Mouse (Mus musculus) embryonic fibroblast, embryonic 13.5 days (primary cell): ENCODE results near the gene Tubg2. TPM values are rescaled to one million over a fixed set of nuclear protein-coding genes. Genes with fewer than 3 reads are reported as not detected.

Experiments used
- H3K27ac ChIP-seq: 2 replicates; pipeline ENCODE4 v1.5.1; 2012; ENCODE audit warnings: low read length, control low read depth, inconsistent platforms; ENCODE audit not compliant: insufficient read depth
- H3K4me1 ChIP-seq: 2 replicates; pipeline ENCODE4 v1.6.1; 2011; ENCODE audit warnings: low read length; ENCODE audit not compliant: control insufficient read depth, insufficient read depth
- H3K4me3 ChIP-seq: 2 replicates; pipeline ENCODE4 v1.5.1; 2011; ENCODE audit warnings: mild to moderate bottlenecking, control low read depth, low read length; ENCODE audit not compliant: insufficient read depth
- CTCF ChIP-seq: IDR thresholded peaks from 2 replicates; pipeline ENCODE4 v1.5.1; 2011; ENCODE audit warnings: mild to moderate bottlenecking, control low read depth, low read length, moderate library complexity, borderline replicate concordance; ENCODE audit not compliant: insufficient read depth
- POLR2A ChIP-seq: IDR thresholded peaks from 2 replicates; pipeline ENCODE4 v1.6.1; 2011; ENCODE audit warnings: low read depth, mild to moderate bottlenecking, control low read depth, low read length, moderate library complexity
- polyA plus RNA-seq: library from polyadenylated mRNA; stranded (reverse); fragments of >200 nt; gene quantifications from 2 replicates; pipeline ENCODE4 v1.2.4, GENCODE M21; 2011; ENCODE audit warnings: low read depth; ENCODE audit not compliant: missing spikeins, insufficient read length

The Tubg2 gene
- polyA plus RNA-seq, 1 experiment = 6.1 TPM

DNA sequence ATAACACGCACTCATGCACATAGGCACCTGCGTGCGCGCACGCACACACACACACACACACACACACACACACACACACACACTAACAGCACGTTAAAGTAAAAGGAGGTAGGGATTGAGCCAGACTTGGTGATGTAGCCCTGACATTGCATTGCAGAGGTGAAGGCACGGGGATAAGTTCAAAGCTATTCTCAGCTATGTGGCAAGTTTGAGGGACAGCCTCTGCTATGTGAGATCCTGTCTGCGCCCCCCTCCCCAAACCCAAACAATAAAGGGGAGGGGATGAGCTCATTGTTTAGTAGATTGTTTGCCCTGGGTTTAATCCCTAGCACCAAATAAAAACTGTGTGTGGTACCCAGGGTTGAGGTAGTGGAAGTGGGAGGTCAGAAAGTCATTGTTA lies 14.6 kb upstream of the Tubg2 start:
- no peak overlapping the region for H3K27ac ChIP-seq
- TF ChIP-seq CTCF = no peak
- TF ChIP-seq POLR2A = no peak
- H3K4me3 ChIP-seq = no peak overlapping the region
- H3K4me1 ChIP-seq = peaks cover 4% of the 10 kb centered on the region

DNA sequence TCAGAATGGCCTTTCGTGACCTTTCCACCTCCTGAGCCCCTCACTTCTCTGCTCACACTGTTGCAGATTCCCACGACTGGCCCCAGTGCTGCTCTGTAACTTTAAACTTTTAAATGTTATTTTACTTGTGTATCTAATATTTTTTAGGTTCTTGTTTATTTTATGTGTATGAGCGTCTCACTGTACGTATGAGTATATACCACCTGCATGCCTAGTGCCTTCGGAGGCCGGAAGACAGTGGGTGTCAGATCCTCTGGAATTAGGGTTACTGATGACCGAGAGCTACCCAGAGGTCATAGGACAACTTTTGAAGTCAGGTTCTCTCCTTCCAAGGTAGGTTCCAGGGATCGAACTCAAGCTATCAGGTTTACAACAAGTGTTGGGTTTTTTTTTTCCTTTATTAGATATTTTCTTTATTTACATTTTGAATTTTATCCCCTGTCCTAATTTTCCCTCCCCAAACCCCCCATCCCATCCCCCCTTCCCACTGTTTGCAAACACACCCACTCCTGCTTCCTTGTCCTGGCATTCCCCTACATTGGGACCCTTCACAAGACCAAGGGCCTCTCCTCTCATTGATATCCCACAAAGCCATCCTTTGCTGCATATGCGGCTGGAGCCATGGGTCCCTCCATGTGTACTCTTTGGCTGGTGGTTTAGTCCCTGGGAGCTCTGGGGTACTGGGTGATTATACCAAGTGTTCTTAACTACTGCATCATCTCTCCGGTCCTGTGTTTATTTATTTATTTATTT lies 13.3 kb upstream of the Tubg2 start:
- TF ChIP-seq CTCF (no peak), POLR2A (no peak)
- Histone ChIP-seq H3K27ac (no peak overlapping the region), H3K4me1 (peaks cover 4% of the 10 kb centered on the region), H3K4me3 (no peak overlapping the region)

DNA sequence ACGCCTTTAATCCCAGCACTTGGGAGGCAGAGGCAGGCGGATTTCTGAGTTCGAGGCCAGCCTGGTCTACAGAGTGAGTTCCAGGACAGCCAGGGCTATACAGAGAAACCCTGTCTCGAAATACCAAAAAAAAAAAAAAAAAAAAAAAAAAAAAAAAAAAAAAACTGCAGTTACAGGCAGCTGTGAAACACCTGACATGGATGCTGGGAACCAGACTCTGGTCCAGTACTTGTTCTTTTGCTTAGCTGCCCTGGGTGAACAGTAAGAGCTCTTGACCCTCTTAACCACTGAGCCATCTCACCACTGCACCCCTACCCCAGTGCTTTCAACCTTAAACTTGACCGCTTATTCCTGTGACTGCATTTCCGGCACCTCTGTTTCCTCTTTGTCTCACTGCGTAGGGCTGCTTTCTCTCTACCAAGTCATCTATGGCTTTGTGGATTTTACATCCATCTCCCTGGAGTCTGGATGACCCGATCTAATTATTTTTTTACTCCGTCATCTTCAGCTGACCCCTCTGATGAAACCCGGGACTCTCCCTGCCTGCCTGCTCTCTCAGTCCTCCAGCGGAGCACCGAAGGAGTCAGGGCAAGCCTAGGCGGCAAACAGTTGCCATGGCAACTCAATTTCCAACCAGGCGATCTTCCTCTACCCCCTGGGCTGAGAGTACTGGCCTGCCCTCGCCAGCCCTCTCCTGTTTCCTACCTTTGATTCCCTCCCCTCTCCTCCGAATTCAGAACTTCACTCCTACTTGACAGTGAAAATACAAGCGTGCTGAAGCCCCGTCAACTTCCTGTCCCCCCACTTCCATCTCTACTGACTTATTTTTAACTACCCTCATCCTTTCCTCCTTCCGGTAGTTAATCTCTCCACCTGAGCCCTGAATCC lies 12.1 kb upstream of the Tubg2 start:
- H3K4me1 ChIP-seq = peaks cover 4% of the 10 kb centered on the region
- 0 out of 2 replicates have a peak overlapping the region, but pooled peaks have one; percentile 0 for H3K4me3 ChIP-seq
- no peak overlapping the region for H3K27ac ChIP-seq
- TF ChIP-seq CTCF (no peak), POLR2A (no peak)

DNA sequence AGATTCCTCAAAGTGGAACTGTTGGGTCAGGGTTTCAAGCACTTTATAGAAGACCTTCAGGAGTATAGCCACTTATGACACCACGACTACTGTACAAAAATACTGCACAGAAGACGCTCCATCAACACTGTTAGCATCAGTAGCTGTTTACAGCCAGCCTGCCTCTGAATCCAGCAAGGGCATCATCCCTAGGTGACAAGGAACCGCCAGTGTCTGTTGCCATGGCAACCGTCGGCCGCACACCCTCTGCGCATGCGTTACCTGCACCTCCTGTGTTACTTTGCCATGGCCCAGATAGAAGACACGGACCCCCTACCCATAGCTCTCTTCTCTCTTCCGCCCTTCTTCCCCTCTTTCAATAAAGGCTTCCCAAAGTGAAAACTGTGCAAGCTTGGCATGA lies 9.3 kb upstream of the Tubg2 start:
- peaks cover 7% of the 10 kb centered on the region; the same call in 1 of the 2 replicates for H3K4me1 ChIP-seq
- no peak overlapping the region for H3K4me3 ChIP-seq
- no peak overlapping the region for H3K27ac ChIP-seq
- no peak for TF ChIP-seq POLR2A

DNA sequence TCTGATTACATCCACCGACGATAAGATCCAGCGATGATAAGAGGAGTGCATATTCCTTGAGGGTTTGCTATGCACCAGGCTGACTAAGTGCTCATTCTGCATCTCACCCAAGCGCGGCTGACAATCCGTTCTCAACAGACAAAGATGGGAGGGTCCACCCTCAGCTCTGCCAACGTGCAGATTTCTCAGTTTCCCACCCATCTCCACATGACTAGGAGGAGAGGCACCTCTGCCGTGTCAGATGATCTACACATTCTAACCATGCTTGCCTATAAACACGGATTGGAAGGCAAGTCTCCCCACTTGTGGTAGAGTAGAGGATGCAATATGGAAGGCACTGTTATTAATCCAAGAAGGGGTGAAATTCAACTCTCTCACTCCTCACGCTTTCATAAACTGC lies 7.0 kb upstream of the Tubg2 start:
- Histone ChIP-seq H3K27ac (peak overlapping the region; percentile 50), H3K4me1 (peaks cover 7% of the 10 kb centered on the region; the same call in 1 of the 2 replicates), H3K4me3 (no peak overlapping the region)
- TF ChIP-seq POLR2A = no peak
- no peak for TF ChIP-seq CTCF

DNA sequence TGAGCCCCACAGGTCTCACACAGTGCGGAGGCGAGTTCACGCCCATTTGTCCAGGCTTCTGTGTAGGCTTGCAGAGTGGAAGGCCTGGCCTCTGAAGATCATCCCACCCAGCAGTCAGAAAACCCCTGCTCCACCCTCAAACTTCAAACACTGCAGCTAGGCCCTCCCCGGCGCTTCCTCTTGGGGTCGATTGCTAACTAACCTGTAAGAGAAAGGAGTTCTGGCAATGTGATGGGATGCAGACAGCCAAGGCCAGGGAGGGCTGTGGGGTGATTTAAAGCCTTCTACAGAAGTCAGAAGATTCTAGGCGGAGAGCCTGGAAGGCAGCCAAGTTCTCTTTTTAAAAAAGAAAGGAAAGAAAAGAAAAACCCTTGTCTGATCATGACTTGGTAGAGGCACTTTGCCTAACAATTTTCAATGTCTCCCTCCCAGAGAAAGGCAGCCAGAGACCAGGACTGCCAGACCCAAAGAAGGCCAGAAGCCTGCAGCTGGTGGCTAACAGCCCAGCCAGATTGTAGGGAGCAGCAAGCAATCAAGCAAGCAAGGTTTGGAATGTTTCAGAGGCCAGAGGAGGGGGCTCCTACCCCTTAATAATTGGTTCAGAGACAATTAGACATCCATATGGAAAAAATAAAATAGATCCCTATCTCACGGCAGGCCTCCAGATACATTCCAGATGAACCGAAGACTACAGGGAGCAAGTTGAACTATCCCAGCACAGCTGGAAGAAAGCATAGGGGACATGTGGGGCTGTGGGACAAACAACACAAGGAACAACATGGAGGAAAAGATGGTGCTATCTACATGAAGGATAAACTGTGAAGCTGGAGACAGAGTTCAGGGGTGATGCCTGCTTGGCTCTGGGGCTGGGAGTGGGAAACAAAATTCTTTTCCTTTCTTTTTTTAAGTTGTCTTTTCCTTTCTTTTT lies 6.3 kb upstream of the Tubg2 start:
- Histone ChIP-seq H3K27ac (peak overlapping the region; percentile 50), H3K4me3 (no peak overlapping the region), H3K4me1 (peaks cover 7% of the 10 kb centered on the region; the same call in 1 of the 2 replicates)
- TF ChIP-seq POLR2A = no peak
- TF ChIP-seq CTCF = no peak

DNA sequence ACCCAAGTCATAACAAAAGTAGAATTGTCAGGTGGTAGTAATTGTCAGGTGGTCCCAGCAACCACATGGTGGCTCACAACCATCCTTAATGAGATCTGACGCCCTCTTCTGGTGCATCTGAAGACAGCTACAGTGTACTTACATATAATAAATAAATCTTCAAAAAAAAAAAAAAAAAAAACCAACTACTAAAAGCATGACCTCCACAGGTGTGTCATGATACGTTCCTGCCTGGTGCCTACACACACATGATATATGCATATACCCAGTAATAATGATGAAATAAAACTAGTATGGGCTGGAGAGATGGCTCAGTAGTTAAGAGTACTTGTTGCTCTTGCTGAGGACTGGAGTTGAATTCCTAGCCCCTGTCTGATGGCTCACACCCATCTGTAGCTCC lies 4.6 kb upstream of the Tubg2 start:
- Histone ChIP-seq H3K27ac (no peak overlapping the region), H3K4me3 (no peak overlapping the region), H3K4me1 (peaks cover 7% of the 10 kb centered on the region; the same call in 1 of the 2 replicates)
- TF ChIP-seq CTCF (no peak), POLR2A (no peak)

DNA sequence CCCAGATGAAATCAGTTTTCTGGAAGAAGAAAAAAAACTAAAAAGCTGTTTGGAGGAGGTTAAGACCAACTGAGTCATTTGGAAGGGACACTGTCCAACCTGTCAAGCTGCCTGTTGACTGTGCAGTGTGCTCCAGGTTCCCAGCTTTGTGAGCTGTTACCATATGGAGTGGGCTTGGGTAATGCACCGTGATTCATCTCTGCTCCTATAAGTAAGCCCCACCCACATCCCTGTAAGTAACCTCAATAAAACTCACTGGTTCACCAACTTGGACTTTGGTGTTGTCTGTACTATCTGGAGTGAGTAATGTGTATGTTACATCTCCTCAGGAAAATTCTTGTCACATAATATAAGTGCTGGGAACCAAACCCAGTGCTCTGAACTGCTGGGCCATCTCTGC lies 2.9 kb upstream of the Tubg2 start:
- Histone ChIP-seq H3K27ac (no peak overlapping the region), H3K4me3 (no peak overlapping the region), H3K4me1 (peaks cover 7% of the 10 kb centered on the region; the same call in 1 of the 2 replicates)
- TF ChIP-seq POLR2A (no peak), CTCF (no peak)

DNA sequence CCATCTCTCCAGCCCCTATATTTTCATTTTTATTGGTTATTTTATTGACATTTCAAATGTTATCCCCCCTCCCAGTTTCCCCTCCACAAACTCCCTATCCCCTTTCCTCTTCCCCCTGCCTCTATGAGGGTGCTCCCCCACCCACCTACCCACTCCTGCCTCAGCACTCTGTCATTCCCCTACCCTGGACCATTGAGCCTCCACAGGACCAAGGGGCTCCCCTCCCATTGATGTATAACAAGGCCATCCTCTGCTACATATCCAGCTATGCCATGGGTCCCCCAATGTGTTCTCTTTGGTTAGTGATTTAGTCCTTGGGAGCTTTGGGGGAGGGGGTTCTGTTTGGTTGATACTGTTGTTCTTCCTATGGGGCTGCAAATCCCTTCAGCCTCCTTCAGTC lies 1.1 kb upstream of the Tubg2 start:
- Histone ChIP-seq H3K27ac (no peak overlapping the region), H3K4me3 (no peak overlapping the region), H3K4me1 (no peaks in the 10 kb centered on the region)
- TF ChIP-seq POLR2A (no peak), CTCF (no peak)
